Mouse (Mus musculus) 416B (cell line): ENCODE results near the gene Zfp786.
A peak's percentile ranks its signal among the peaks of the same experiment; 100 is the strongest.
"Not testable (repeated sequence)": the region's sequence is repeated elsewhere in the genome, so short reads cannot be mapped to it uniquely, and the experiment has no call there.

Source experiments
- DNase-seq: peaks from one replicate; pipeline ENCODE4 v3.0.0; 2011; ENCODE audit warnings: low read depth

The Zfp786 gene

DNA sequence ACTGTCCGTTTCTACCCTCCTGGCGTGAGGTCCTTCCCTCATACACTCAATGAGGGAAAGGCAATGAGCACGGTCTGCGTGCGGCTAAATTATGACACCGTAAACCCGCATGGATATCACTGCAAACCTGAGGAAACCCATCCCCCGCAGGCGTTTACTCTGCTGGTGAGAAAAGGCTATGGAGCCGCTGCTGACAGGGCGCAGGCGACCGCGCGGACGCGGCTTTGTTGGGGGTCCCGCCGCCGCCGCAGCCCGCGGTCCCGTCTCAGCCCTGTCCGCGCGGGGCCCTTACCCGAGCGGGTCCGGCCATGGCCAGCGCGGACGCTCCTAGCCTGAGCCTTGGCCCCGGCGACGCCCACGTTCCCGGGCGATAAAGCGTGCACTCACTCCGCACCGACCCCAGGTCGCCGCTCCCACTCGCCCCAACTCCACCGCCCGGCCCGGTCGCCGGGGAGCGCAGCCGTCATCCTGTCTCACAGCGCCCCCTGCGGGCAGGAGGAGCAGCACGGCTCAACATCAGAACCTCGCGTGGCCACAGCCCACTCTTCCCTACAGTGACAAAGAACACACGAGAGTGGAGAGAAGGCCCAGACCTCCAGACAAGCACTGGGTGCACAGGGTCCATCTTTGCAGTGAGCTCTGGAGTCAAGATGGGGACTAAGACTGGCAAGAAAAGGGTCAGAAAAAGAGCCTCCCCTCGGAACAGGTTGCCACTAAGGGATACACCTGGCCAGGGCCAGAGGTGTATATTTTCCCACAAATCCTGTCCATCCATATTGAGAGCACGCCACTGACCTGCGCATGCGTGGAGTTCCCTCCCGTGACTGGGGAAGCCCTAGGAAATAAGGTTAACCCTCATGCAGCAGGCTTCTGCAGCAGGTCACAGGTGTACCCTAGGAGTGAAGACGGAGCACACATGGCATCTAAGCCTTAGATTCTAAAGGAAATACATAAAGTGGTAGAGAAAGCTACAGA, at the start of gene Zfp786:
Zfp786 (minus strand) TSS at position 764 of the 975 bp plus-strand sequence.
- peak; percentile 81 for DNase-seq

DNA sequence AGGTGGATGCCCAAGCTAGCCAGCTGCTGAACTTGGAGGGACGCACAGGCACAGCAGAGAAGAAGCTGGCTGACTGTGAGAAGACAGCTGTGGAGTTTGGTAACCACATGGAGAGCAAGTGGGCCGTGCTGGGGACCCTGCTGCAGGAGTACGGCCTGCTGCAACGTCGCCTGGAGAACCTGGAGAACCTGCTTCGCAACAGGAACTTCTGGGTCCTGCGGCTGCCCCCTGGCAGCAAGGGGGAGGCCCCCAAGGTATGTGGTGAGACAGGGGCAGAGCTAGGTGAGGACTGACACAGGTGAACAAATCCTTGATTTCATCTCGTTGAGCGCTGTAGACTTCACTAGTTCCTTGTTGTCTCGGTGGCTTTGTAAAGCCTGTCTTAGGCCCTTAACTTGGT, 49.5 kb upstream of the Zfp786 start:
- no peak for DNase-seq

DNA sequence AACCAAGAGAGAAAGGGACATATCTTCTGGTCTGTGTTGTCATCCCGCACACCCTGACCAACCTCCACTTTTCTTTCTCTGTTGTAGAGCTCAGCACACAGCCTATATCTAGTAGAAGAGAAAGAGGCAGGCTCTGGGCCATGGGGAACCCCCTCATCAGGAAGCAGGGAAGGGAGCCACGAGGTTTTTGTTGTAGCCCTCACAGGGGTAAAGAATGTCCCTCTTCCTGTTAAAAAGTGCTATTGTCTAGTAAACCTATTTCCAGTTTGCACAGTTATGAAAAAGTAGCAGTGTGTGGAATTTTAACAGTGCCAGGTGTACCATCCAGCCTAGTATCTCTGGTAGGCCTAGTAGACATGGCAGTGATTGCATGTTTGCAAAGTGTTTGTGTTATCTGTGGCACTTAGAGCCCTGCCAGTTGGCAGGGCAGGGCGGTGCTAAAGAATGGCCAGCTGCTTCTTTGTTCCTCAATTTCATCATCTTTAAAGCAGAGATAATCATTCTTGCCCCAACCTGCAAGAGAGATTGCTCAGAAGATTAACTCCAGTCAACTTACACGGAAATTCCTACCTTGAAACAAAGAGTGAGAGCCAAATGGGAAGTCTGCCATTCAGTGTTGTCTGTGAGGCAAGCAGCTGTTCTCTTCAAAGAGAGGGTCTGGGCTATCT, 48.5 kb upstream of the Zfp786 start:
- DNase-seq: peak; percentile 18

DNA sequence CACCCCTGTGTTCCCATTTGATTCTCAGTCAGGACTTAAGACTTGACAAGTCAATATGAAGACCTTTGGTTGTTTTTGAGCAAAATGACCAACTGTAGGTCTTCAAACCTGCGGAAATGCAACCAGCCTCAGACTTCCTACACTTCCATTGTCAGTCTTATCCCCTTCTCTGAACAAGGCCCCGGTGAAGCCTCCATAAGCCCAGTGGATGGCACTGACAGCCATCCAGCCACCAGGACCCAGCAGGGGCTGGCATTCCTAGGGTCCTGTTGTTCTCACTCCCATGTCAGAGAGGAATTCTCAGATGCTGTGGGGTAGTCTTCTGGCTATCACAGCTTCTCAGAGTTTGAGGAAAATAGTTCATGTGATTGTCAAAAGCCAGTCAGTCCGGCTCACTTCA, 47.9 kb upstream of the Zfp786 start:
- no peak for DNase-seq

DNA sequence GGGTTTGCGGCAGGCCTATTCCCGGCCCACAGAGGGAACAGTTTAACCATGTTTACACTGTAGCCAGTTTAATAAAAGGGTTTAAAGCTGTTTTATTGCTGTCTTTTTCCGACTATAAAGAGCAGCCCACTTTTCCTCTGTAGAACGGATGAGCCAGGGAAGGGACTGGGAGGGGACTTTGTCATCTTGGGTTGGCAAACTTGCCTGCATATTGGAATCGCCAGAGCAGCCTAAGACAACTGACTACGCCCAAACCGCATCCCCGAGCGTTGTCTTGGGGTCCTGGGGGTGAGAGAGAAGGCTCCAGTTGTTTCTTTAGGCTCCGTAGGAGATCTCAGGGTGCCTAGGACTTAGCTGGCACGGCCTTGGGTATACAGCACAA, 47.5 kb upstream of the Zfp786 start:
- peak; percentile 47 for DNase-seq

DNA sequence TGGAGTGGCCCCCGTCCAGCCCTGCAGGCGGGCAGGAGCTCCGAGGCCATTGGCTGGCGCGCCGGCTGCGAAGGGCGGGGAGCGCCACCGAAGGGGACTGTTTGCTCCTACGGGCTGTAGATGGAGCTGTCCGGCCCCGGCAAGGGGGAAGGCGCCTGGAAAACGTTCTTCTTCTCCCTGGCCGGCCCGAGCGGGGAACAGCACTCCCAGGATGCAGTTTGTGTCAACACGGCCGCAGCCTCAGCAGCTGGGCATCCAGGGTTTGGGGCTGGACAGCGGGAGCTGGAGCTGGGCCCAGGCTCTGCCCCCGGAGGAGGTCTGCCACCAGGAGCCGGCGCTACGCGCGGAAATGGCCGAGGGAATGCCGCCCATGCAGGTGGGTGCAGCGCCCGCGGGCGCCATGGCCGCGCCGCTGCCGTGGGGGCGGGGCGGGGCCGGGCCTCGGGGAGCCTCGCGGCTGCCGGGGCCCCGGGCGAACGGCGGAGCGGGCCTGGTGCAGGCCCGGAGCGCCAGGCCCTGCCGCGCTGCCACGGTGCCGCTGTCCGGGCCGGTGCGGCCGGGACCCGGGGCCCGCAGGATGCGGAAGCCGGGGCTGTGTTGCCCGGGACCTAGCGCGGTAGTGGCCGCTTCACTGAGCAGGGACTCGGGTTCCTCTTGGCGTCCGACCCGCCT, 46.9 kb upstream of the Zfp786 start:
- DNase-seq: peak; percentile 85

DNA sequence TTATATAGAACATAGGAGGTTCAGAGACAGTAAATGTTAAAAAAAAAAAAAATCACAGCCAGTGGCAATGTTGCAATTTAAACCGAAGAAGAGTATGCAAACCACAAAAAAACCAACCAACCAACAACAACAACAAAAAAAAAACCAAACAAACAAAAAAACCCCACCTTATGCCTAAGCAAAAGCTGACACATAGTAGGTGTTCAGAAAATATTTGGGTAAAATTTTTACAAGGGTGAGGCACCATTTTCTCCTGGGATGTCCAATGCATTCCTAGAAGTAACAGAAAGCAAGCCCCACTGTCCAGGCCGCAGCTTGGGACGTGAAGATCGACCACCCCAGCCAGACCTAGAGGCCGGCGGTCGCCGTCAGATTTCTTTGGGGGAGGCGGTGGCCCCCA, 46.4 kb upstream of the Zfp786 start, which contains the start of gene Zfp282:
Zfp282 (plus strand) TSS at position 147 of the 400 bp plus-strand sequence.
- no peak for DNase-seq

DNA sequence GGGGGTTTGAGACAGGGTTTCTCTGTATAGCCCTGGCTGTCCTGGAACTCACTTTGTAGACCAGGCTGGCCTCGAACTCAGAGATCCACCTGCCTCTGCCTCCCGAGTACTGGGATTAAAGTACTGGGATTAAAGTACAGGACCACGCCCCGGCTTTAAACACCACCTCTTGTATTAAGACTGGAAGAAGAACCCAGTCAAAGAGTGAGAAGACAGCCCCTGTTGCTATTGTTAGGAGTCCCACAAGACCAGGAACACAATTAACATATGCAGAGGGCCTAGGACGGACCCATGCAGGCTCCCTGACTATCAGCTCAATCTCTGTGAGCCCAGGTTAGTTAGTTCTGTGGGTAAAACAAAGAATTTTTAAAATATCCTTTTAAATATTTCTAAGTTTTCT, 41.6 kb upstream of the Zfp786 start:
- no peak for DNase-seq

DNA sequence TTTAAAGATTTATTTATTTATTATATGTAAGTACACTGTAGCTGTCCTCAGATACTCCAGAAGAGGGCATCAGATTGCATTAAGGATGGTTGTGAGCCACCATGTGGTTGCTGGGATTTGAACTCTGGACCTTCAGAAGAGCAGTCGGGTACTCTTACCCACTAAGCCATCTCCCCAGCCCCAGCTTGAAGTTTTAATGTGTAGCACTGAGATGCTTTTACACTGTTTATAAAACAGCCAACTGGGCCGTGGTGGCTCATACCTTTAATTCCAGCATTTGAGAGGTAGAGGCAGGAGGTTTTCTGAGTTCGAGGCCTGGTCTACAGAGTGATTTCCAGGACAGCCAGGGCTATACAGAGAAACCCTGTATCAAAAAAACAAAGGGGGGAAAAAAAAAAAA, 27.1 kb upstream of the Zfp786 start:
- not testable (repeated sequence) for DNase-seq

DNA sequence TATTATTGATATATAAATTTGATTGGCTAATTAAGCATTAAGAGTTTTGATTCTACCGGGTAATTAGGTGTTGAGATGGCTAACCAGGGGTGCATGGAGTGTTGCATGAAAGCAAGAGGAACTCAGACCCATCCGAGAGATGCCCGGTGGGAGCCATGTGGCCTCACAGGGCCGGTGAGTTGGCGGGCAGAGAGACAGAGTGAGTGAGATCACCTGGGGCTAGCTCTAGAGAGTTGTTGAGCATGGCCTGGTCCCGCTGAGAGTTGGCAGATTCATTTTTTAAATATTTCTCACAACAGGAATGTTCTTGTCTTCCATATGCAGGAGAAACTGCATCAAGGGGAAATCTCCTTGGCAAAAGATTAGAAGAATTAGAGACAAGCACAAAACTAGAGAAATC, 26.6 kb upstream of the Zfp786 start:
- DNase-seq: no peak

DNA sequence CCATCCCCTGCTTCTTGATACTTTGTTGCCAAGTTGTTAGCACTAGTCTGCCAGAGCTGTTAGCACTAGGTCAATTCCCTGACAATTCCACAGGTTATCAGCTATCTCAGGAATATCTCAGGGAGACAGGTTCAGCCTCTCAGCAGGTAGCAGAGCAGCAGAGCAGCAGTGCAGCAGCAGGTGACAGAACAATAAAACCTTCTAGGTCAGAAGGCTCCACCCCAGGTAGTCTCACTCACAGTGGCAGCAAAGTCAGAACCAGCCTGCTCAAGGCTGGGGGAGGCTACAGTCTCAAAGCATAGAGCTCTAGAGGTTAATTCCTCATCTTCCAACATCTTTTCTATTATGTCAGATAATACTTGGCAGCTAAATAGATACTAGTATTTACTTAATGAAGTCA, 15.1 kb upstream of the Zfp786 start:
- DNase-seq: no peak

DNA sequence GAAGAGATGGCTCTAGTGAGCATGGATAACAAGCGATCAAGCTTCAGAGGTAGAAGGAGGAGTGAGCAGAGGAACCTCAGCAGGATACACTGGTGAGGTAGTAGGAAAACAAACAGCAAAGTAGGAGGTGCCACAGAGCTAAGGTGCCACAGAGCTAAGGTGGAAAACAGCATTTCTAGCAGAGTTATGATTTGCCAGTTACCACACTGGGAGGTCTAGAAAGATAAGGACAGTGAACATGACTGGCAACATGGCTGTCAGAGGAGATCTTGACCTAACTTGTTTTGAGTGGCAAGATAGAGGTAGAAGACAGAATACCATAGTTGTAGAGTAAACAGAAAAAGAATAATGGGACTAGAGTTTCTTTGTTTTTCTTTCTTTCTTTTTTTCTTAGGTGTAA, 11.7 kb upstream of the Zfp786 start:
- DNase-seq: no peak

DNA sequence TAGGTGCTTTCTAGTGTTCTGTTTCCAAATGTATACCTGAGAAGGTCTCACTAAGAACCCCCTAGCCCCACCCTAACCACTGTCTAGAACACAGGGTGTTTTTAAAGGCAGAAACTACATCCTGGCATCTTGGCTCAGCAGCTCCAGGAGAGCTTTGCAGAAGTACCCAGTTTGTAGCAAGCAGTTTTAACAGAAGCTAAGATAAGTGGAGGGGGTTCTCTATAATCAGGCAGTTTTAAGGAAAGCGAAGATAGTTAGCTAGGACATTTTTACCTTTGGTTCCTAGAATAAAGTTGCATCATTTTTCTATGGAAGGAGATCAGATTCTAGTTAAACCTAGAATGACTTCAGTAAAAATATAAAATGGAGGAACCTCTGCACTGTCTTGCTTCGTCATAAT, 11.2 kb upstream of the Zfp786 start:
- DNase-seq: no peak

DNA sequence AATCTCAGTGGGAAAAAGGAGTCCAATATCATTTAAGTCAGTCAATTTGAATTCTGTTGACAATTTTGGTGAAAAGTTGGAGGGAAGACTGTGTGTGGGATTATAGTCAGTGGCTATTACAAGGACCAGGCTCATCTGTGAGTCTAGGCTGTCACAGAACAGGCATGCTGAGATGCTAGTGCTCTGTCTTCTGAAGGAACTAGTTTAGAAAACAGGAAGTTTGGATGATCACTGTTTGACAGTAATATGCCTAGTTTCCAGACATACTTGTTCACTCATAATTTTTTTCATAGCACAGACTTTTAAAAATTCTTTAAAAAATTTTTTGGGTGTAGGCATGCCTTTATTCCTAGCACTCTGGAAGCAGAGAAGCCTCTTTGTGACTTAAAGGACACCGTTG, 10.4 kb upstream of the Zfp786 start:
- DNase-seq: no peak

DNA sequence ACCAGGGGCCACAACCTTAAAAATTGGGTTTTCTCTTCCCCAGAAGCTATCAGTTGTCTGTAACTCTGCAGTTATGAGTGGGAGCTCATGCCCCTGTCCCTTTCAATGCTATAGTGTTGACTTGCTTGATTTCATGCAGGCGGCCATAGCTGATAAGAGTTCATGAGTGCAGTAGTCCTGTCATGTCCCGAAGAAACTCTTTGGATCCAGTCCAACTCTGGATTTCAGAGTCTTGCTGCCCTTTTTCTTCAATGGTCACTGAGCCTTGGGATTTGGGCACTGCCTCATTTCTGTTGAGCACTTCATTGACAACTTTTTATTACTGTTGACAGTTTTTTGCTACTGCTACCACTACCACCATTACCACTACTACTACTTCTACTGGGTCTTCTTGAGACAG, 7.0 kb upstream of the Zfp786 start:
- no peak for DNase-seq

DNA sequence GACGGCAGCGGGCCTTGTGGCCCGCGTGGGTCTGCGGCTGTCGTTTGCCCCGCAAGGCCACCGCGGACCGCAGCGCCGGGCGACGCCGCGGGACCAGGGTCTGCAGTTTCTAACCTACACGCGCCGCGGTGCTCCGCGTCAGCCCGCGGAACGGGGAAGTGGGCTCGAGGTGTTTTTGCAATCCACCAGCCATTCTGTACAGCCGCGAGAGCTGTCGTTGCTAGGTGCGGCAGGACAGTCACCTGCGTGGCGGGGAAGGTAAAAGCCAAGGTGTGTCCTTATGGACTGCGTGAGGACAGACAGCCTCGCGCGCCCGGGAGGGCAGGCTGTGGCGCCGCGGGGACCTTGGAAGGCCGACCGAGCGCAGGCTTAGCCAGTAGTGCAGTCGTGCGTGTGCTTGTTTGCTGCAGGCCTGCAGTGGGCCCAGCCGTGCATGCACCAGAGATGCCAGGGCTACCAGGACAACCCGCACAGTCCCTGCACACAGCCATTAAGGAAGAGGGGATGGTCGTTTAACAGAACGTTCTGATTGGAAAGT, 5.4 kb upstream of the Zfp786 start:
- DNase-seq: peak; percentile 68

DNA sequence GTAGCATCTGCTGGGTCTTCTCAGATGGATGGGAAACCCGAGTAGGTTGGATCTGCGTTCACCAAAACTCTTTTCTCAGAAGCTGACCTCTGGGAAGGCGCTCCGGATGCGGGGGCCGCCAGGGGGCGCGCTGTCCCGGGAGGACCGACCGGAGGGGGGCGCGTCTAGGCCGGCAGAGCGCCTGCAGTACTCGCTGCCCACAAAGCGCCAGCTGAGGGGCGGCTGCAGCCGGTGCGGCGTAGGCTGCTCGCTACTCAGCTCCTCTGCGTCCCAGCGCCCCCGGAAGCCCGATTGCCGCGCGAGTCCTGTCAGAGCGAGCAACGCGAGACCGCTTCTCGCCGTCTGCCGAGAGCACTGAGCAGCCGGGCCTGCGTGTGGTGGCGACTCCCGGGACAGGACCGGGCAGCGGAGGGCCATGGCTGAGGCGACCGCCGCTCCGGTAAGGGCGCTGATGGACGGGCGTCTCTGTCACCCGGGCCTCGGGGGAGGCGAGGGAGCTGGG, 4.9 kb upstream of the Zfp786 start, which contains the start of gene Zfp398:
Zfp398 (plus strand) TSS at position 180 of the 502 bp plus-strand sequence.
- peak; percentile 94 for DNase-seq

DNA sequence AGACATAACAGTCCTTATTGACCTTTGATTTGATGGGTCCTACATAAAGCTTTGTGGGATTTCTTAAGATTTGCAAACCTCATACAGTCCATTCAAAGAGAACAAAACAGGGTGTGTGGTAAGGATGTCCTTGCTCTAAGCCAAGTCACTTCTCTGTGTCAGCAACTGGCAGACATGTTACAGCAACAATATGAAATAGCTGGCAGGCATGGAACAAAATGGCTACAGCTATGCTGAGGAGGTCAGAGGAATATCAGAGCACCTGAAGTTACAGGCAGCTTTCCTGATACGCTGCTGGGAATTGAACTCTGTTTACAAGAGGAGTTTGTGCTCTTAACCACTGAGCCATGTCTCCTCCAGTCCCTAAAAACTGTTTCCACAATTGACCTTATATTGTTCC, 1.6 kb upstream of the Zfp786 start:
- DNase-seq: no peak

DNA sequence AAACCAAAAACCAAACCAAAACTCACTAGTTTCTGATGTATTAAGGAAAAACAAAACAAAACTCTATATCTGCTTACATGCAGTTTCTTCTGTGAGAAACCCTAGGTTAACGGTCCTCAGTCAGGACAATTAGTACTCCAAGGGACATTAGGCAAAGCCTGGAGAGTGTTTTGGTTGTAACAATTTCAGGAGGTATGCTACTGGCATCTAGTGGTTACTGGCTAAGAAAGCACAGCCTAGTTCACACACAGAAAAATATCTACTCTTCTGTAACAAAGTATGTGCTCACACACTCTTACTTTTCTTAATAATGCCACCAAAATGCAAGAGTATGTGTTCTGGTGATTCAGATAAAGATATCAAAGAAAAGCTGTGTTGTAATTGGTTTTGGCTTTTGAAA, 1.7 kb downstream of the Zfp786 start:
- DNase-seq: peak; percentile 84

DNA sequence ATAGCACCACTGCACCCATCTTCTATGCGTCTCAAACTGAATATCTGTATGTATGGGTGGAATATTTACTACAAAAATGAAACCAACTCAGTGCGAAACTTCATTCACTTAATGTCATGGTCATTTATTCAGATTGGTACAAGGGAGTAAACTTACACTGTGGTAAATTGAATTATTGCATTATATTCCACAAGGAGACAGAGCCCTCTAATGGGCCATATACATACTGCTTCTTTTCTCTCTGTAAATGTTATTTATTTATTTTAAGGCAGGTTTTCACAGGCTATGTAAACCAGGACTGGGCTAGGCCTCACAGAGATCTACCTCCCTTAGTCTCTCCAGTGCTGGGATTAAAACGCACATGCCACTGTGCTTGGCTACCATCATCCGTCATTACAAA, 3.2 kb downstream of the Zfp786 start:
- DNase-seq: peak; percentile 52

DNA sequence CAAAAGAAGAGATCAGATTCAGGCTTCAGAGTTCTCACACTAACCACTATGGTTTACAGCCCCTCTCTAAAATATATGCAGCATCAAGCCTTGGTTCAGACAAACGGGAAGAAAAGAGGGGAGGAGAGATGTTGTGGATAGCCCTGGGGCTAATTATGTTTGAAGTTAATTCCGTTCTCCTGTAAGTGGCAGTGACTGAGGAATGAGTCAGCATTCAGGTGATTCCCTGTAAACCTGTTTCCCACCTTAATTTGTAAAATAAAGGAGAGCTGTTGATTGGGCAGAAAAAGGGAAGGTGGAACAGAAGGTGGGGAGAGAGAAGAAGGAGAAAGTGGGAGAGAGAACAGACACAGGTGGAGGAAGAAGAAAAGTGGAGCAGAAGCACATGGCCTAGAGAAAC, 6.4 kb downstream of the Zfp786 start:
- no peak for DNase-seq

DNA sequence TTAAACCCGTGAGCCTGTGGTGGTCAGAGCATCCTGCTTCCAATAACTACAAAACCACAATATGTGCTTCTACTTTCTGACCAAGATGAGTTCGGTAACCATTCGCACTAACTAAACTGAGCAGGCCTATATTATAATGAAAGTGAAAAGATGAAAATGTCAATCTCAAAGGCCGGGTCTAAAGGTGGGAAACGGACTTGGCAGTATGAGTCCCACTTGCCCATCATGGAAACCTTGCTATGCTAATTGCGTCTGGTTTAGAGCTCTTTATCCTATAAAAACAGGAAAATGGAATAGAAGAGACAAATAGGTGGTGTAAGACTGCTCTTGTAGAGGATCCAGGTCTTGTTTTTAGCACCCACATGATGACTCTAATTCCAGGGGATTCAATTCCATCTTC, 8.9 kb downstream of the Zfp786 start:
- no peak for DNase-seq
